Mouse (Mus musculus): ENCODE results near the gene Atp6ap1l. TPM values are rescaled to one million over a fixed set of nuclear protein-coding genes. Genes with fewer than 3 reads are reported as not detected.
A peak's percentile ranks its signal among the peaks of the same experiment; 100 is the strongest.

Atp6ap1l gene
- polyA plus RNA-seq, 1 experiment from 2014 or later: 0.79 TPM

DNA sequence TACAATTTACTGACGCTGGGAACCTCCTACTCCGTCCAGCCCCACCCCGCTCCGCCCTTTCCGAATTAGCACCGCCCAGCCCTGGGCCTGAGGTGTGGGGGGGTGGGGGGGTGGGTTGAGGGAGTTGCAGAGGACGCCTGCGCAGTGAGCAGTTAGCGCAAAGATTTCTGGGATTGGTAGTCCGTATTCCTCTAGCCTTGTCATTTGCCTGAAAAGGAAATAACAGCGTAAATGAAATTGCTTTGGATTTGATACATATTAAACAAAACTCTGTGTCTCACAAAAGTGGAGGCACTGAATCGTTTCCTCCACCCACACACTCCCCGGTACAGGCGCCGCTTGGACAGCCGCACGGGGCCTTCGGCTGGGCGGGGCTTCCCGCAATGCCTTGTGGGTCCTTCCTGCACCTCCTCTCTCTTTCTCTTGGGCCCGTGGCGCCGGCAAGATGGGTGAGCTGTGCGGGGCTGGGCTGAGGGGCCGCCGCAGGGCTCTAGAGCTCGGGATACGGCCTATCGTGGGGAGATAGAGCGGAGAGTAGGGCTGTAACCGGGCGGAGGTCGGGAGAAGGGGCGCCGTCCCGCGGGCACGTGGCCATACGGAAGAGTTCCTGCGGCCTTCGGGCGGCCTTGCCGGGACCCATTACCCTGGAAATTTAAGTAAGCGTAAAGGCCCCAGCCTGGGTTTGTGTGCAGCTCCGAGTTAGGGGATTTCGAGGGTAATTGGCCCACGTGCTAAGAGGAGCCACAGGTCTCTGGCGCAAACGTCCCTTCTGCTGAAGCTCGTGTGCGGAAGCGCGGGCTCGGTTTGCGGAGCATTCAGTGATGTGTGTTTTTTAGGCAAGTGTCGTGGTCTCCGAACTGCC lies 17.8 kb upstream of the Atp6ap1l start, which contains the start of gene Rps23:
Gene Rps23, plus strand, starts transcription at position 208 of the 862 bp plus-strand sequence.
- Histone ChIP-seq H3K9ac (replicated peaks) (peak within 1 kb of the TSS; percentile 94), H3K9me3 (replicated peaks) (no peaks in the 10 kb centered on the region), H3K27ac (replicated peaks) (peak within 1 kb of the TSS; percentile 84), H3K36me3 (peaks cover 30% of the 10 kb centered on the region), H3K4me3 (replicated peaks) (peak within 1 kb of the TSS; percentile 87), H3K4me1 (peaks cover 7% of the 10 kb centered on the region), H3K4me2 (peak within 1 kb of the TSS; percentile 75), H3K27me3 (replicated peaks) (no peaks in the 10 kb centered on the region)
- under 1% methylated on average over 57 of the region's 57 CpGs for WGBS
- ATAC-seq (ENCODE audit: low FRiP score): peak; percentile 98

DNA sequence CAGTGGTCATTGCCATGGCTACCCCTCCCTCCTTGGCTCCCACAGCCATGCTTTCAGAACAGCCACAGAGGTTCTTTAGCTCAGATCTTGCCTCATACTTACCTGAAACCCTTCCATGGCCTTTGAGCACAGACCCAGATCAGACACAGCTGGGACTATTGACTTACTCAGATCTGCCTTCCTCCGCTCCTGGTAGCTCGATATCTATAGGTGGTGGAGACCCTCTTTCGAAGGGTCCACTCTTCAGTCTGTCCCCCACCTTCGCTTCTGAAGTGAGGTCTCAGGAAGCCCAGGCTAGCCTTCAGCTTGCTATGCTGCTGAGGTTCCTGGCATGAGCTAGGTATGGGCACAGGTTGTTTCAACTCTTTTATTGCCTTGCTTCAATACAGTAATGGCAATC lies 9.6 kb upstream of the Atp6ap1l start:
- Histone ChIP-seq H3K9me3 (replicated peaks) (no peaks in the 10 kb centered on the region), H3K36me3 (no peaks in the 10 kb centered on the region), H3K4me3 (replicated peaks) (no peak overlapping the region), H3K27me3 (replicated peaks) (no peaks in the 10 kb centered on the region), H3K9ac (replicated peaks) (no peak overlapping the region), H3K4me2 (no peak overlapping the region), H3K27ac (replicated peaks) (no peak overlapping the region), H3K4me1 (peaks cover 12% of the 10 kb centered on the region)
- WGBS: 94% methylated on average over 4 of the region's 4 CpGs
- ATAC-seq (ENCODE audit: low FRiP score): no peak

DNA sequence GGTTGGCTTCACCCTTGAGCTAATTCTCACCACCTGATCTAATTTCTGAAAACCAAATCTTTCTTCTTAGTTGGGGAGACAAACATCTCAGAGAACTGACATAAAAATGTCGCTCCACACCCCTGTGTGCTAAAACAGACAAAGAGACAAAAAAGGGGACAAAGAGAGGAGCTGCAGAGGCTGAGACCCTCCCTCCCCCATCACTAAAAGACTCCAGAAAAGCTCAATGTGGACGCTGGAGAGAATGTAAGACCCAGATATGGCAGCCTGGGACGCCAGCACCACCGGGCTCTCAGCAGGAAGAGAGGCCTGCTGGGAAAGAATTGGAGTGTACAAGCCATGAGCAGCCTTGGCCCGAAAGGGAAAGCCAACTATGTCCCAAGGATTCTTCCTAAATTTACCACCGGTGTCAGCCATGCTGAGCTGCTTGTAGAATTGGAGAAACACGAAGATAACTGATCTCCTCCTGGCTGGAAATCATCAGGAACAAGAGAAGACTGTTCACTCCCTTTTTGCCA lies 8.6 kb upstream of the Atp6ap1l start:
- H3K27ac ChIP-seq (replicated peaks): peak overlapping the region; percentile 63
- no peak overlapping the region for H3K4me2 ChIP-seq
- 33% methylated on average over 7 of the region's 7 CpGs for WGBS
- peaks cover 12% of the 10 kb centered on the region for H3K4me1 ChIP-seq
- no peaks in the 10 kb centered on the region for H3K27me3 ChIP-seq (replicated peaks)
- H3K36me3 ChIP-seq: no peaks in the 10 kb centered on the region
- H3K4me3 ChIP-seq (replicated peaks): no peak overlapping the region
- H3K9ac ChIP-seq (replicated peaks): no peak overlapping the region
- H3K9me3 ChIP-seq (replicated peaks): no peaks in the 10 kb centered on the region
- ATAC-seq (ENCODE audit: low FRiP score): peak; percentile 38

DNA sequence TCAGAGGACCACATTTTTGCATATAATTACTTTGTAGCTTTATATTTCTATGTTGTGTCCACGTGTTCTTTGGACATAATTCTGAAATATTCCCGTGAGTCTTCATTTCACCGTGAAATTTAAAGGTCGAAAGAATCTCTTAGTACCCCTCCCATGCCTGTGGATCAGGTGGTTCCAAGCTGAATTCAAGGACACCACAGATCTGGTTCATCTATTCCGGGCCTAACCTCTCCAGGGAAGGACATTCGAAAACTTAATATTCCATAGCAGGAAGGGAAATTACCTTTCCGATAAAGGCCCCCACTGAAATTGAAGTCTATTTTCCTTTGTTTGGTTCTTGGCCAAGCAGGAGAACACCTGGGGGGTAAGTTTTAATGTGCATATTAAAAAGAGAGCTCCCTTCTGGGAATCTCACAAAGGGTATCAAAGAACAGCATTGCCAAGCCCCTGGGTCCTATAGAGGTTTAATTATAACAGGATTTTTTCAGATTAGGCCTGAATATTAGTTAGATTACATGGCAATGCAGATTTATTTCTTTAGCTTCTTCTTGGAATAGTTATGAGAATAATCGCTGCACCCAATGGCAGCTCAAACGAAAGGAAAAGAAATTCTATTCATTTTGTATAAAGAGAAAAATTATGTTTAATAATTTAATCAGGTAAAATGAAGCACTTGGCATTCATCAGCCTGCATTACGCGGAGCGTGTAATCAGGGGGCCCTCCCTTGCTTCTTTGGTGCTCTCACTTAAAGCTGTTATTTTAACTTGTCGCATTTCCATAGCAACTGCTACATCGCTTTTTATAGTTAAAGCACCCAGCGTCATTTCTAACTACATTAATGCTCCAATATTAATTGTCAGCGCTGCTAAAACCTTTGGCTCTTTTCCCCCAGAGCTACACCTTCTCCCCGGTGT lies 7.9 kb upstream of the Atp6ap1l start:
- peaks cover 12% of the 10 kb centered on the region for H3K4me1 ChIP-seq
- no peaks in the 10 kb centered on the region for H3K27me3 ChIP-seq (replicated peaks)
- no peaks in the 10 kb centered on the region for H3K36me3 ChIP-seq
- H3K4me2 ChIP-seq: no peak overlapping the region
- 48% methylated on average over 17 of the region's 17 CpGs for WGBS
- H3K9ac ChIP-seq (replicated peaks): no peak overlapping the region
- no peaks in the 10 kb centered on the region for H3K9me3 ChIP-seq (replicated peaks)
- H3K4me3 ChIP-seq (replicated peaks): no peak overlapping the region
- peak overlapping the region; percentile 63 for H3K27ac ChIP-seq (replicated peaks)
- ATAC-seq (ENCODE audit: low FRiP score): peak; percentile 77

DNA sequence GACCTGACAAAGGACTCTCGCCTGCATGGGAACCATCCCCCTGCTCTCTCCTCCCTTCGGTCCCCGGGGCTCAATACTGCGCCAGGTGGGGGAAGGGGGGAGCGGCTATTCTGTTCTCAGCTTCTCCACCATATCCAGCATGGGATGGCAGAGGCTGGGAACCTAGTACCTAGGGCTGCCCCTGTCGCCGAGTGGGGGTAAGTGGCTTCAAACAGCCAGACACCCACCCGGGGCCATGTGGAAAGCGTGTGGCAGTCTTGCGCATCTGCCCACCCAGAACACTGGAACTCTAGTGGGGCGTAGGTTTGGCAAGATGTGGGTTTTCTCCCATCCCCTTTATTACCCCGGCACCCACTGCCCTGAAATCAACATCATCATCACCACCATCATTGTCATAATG lies 2.2 kb upstream of the Atp6ap1l start:
- Histone ChIP-seq H3K9ac (replicated peaks) (no peak overlapping the region), H3K9me3 (replicated peaks) (no peaks in the 10 kb centered on the region), H3K4me2 (no peak overlapping the region), H3K27ac (replicated peaks) (no peak overlapping the region), H3K4me3 (replicated peaks) (no peak overlapping the region), H3K27me3 (replicated peaks) (no peaks in the 10 kb centered on the region), H3K4me1 (no peaks in the 10 kb centered on the region), H3K36me3 (no peaks in the 10 kb centered on the region)
- WGBS: 89% methylated on average over 12 of the region's 12 CpGs
- no peak for ATAC-seq (ENCODE audit: low FRiP score)

DNA sequence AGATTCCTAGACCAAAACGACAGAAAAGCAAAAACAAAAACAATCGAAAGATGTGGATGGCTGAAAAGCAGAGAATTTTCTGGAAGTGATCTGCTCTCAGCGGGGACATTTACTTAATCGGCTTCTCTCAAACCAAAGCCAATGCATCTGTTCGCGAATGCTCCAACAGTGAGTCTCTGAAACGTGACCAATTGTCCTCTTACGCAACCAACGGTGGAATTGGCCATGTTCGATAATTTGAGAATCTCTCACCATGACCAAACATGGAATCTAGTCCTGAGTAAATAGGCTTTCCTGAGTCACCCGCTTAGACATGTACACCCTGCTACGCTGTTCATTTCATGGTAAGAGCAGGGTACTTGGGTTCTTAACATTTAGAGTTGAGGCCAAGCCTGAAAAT lies 8.3 kb downstream of the Atp6ap1l start:
- ATAC-seq (ENCODE audit: low FRiP score): no peak
- H3K4me2 ChIP-seq: no peak overlapping the region
- H3K27me3 ChIP-seq (replicated peaks): no peaks in the 10 kb centered on the region
- H3K9me3 ChIP-seq (replicated peaks): no peaks in the 10 kb centered on the region
- no peak overlapping the region for H3K9ac ChIP-seq (replicated peaks)
- no peaks in the 10 kb centered on the region for H3K4me1 ChIP-seq
- H3K36me3 ChIP-seq: no peaks in the 10 kb centered on the region
- WGBS: 87% methylated on average over 12 of the region's 12 CpGs
- H3K27ac ChIP-seq (replicated peaks): no peak overlapping the region
- no peak overlapping the region for H3K4me3 ChIP-seq (replicated peaks)

DNA sequence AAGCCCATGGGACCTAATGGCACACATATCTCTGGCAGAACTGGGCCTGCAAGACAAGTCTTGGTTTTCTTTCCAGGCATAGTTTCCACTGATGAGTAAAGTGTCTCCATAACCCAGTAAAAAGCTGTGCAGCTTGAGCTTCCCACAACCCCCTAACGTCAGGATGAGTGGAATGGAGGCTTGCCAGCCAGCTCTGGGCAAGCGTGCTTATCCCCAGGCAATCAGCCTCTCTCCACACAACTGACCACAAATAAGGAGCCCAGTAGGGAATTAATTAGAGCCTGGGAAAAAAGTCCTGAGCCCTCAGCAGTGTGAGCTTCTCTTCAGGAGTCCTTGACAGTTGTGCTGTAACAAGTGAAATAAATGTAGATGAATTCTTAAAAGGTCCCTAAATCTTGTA lies 9.1 kb downstream of the Atp6ap1l start:
- H3K4me2 ChIP-seq: no peak overlapping the region
- no peaks in the 10 kb centered on the region for H3K9me3 ChIP-seq (replicated peaks)
- H3K27ac ChIP-seq (replicated peaks): no peak overlapping the region
- 43% methylated on average over 2 of the region's 2 CpGs for WGBS
- H3K4me1 ChIP-seq: no peaks in the 10 kb centered on the region
- no peak for ATAC-seq (ENCODE audit: low FRiP score)
- no peak overlapping the region for H3K9ac ChIP-seq (replicated peaks)
- no peaks in the 10 kb centered on the region for H3K27me3 ChIP-seq (replicated peaks)
- no peak overlapping the region for H3K4me3 ChIP-seq (replicated peaks)
- no peaks in the 10 kb centered on the region for H3K36me3 ChIP-seq

DNA sequence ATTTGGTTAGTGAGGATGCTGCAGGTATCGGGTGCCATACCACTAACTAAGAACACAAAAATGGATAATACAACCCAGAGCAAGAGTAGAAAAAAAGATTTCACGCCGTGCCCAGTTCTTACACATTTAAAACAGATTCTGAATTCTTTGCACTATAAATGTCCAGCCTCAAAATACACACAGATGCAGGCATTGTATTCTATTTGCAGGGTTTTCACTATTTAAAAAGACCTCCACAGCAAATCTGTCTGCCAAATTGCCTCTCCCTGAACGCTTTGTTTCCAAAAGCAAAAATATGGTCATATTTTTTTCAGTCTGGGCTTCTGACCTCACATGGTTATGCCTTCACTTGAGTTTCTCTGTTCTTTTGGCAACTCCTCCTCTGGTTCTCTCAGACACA lies 10.3 kb downstream of the Atp6ap1l start:
- Histone ChIP-seq H3K36me3 (no peaks in the 10 kb centered on the region), H3K4me2 (no peak overlapping the region), H3K27ac (replicated peaks) (no peak overlapping the region), H3K9ac (replicated peaks) (no peak overlapping the region), H3K9me3 (replicated peaks) (no peaks in the 10 kb centered on the region), H3K4me1 (no peaks in the 10 kb centered on the region), H3K27me3 (replicated peaks) (no peaks in the 10 kb centered on the region), H3K4me3 (replicated peaks) (no peak overlapping the region)
- no peak for ATAC-seq (ENCODE audit: low FRiP score)
- 85% methylated on average over 4 of the region's 4 CpGs for WGBS

DNA sequence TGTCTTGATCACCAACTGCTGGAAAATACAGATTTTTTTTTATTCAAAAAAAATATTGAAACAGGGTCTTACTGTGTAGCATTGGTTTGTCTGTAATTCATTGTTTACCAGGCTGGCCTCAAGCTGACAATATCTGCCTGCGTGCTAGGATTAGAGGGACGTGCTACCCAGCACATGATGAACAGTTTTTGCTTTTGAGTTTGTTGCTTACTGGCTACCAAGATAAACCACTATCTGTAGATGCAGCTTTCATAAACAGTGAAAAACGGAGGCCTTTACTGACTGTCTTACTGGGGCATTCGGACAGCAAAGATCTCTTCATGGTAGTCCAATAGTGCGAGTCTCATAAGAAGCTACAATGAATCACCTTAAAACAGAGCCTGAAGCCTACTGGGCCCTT lies 15.0 kb downstream of the Atp6ap1l start:
- ATAC-seq (ENCODE audit: low FRiP score): no peak
- no peak overlapping the region for H3K4me2 ChIP-seq
- H3K4me3 ChIP-seq (replicated peaks): no peak overlapping the region
- H3K9ac ChIP-seq (replicated peaks): no peak overlapping the region
- no peaks in the 10 kb centered on the region for H3K27me3 ChIP-seq (replicated peaks)
- H3K4me1 ChIP-seq: peaks cover 5% of the 10 kb centered on the region
- H3K27ac ChIP-seq (replicated peaks): no peak overlapping the region
- H3K36me3 ChIP-seq: no peaks in the 10 kb centered on the region
- H3K9me3 ChIP-seq (replicated peaks): no peaks in the 10 kb centered on the region
- WGBS: 94% methylated on average over 5 of the region's 5 CpGs

DNA sequence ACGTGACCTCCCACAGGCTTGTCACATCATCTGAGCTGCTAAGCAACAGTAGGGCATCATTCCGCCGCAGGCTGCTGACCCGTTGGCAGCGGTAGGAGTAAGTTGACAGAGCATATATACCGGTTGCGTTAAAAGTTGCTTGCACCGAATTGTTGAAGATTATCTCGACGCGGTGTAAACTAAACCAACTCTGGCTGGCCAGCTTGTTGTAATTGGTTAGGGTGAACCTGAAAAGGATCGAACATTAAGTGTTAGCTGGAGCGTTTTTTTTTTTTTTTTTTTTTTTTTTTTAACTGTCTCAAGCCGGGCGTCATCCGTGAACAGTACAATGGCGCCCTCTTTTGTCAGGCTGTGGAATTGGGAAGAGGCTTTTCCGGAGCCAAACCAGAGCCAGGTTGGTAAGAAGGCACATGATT lies 18.6 kb downstream of the Atp6ap1l start:
- ATAC-seq (ENCODE audit: low FRiP score): peak; percentile 83
- Histone ChIP-seq H3K36me3 (no peaks in the 10 kb centered on the region), H3K9me3 (replicated peaks) (no peaks in the 10 kb centered on the region), H3K27ac (replicated peaks) (no peak overlapping the region), H3K4me1 (peaks cover 5% of the 10 kb centered on the region), H3K27me3 (replicated peaks) (no peaks in the 10 kb centered on the region), H3K9ac (replicated peaks) (no peak overlapping the region), H3K4me3 (replicated peaks) (peak overlapping the region; percentile 37), H3K4me2 (peak overlapping the region; percentile 72)
- WGBS: under 1% methylated on average over 18 of the region's 18 CpGs

DNA sequence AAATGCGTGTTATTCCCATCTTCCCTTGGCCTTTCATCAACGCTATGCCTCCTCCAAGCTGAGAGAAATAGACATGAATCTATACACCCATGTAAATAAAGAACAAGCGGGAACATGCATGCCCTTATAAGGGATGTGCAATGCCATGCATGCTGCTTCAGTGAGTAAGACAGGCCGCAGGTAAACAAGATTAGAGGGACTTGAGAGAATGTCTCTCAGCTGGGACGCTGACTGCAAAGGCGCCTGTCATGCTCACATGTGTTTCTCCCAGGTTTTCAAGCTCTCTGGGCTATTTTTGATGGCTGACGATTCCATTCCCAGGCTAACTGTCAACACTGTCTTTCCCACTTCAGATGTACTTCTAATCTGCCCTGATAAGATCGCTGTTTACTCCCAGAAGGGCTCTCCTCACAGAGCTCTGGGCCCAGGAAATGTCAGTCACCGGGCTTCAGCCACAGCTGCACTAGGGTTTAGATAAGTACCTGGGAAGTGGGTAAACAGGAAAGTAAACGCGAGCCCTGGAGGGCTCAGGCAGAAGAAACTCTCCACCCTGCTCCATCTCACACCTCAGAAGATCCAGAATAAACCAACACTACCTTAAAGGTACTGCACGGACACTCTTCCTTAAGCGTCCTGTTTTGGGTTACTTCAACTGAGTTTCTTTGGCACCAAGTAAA lies 19.2 kb downstream of the Atp6ap1l start:
- H3K4me2 ChIP-seq: peak overlapping the region; percentile 72
- peak; percentile 38; the same call in 1 of the 2 replicates for ATAC-seq (ENCODE audit: low FRiP score)
- H3K27me3 ChIP-seq (replicated peaks): no peaks in the 10 kb centered on the region
- WGBS: 65% methylated on average over 13 of the region's 13 CpGs
- no peaks in the 10 kb centered on the region for H3K36me3 ChIP-seq
- H3K4me3 ChIP-seq (replicated peaks): peak overlapping the region; percentile 37
- no peak overlapping the region for H3K27ac ChIP-seq (replicated peaks)
- peaks cover 5% of the 10 kb centered on the region for H3K4me1 ChIP-seq
- no peak overlapping the region for H3K9ac ChIP-seq (replicated peaks)
- no peaks in the 10 kb centered on the region for H3K9me3 ChIP-seq (replicated peaks)

Measured in neural tube, embryonic 15.5 days (tissue).